Mouse (Mus musculus) embryonic facial prominence, embryonic 12.5 days (tissue): Measurements from ENCODE around the gene Fmnl3. TPM values are rescaled to one million over a fixed set of nuclear protein-coding genes. Genes with fewer than 3 reads are reported as not detected.

ENCODE experiments used
- ATAC-seq: fragments of 200-750 bp; cut with Nextera tagmentation; 2 replicates; pipeline ENCODE4 v1.8.0; 2017; ENCODE audit not compliant: insufficient number of reproducible peaks, insufficient read depth, low FRiP score, low TSS enrichment
- H3K27ac ChIP-seq: fragments of 300-500 bp; sonication (generic); 2 replicates; pipeline ENCODE4 v1.5.1; 2016; ENCODE audit warnings: mild to moderate bottlenecking
- H3K27me3 ChIP-seq: fragments of 300-500 bp; sonication (generic); 2 replicates; pipeline ENCODE4 v1.6.1; 2016; ENCODE audit warnings: mild to moderate bottlenecking, moderate library complexity
- H3K36me3 ChIP-seq: fragments of 300-500 bp; sonication (generic); 2 replicates; pipeline ENCODE4 v1.6.1; 2016; ENCODE audit warnings: mild to moderate bottlenecking
- H3K4me1 ChIP-seq: fragments of 300-500 bp; sonication (generic); 2 replicates; pipeline ENCODE4 v1.6.1; 2016
- H3K4me2 ChIP-seq: fragments of 300-500 bp; sonication (generic); replicated peaks from 2 replicates; pipeline ENCODE4 v1.6.1; 2016; ENCODE audit warnings: mild to moderate bottlenecking, moderate library complexity
- H3K4me3 ChIP-seq: fragments of 300-500 bp; sonication (generic); 2 replicates; pipeline ENCODE4 v1.5.1; 2016; ENCODE audit warnings: mild to moderate bottlenecking
- H3K9ac ChIP-seq: fragments of 300-500 bp; sonication (generic); 2 replicates; pipeline ENCODE4 v1.6.1; 2016; ENCODE audit warnings: mild to moderate bottlenecking, moderate library complexity
- H3K9me3 ChIP-seq: fragments of 300-500 bp; sonication (generic); 2 replicates; pipeline ENCODE4 v1.6.1; 2016; ENCODE audit warnings: mild to moderate bottlenecking, moderate library complexity
- WGBS: fragments of 180-500 bp; shearing (Covaris S2); methylation state at CpG from one replicate; pipeline ENCODE4 v1.1.7; 2016; 5-methylcytosine and 5-hydroxymethylcytosine counted together
- polyA plus RNA-seq: library from polyadenylated mRNA; unstranded; fragments of >200 nt; fragmentation: Nextera tagmentation; extraction: Ambion mirVana; gene quantifications from 2 replicates; pipeline ENCODE4 v1.2.1, GENCODE M21; 2016

Gene Fmnl3
- polyA plus RNA-seq, 1 experiment from 2014 or later = 37.0 TPM

DNA sequence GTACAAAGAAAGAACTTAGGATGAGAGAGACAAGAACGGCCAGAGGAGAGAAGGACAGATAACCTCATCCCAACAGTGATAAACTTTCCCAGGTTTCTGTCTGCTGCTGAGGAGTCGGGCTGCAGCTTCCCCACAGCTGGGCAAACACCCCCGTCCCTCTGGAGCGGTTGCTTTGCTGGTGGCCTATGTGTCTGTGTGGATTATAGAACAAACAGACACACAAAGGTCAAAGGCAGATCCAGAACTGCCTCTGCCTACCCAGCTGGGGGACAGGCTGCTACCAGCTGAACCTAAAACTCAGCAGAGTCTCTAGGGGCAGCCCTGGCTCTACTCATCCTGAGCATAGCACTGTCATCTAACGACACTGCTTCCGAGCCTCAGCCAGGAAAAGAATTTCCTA is 30.6 kb downstream of the Fmnl3 start:
- Histone ChIP-seq H3K4me2 (no peak overlapping the region), H3K4me3 (no peak overlapping the region), H3K27me3 (no peaks in the 10 kb centered on the region), H3K36me3 (peaks cover 4% of the 10 kb centered on the region; the same call in 1 of the 2 replicates), H3K27ac (no peak overlapping the region), H3K9me3 (no peaks in the 10 kb centered on the region), H3K4me1 (peaks cover 61% of the 10 kb centered on the region), H3K9ac (no peak overlapping the region)
- WGBS = 36% methylated on average over 6 of the region's 6 CpGs
- ATAC-seq = no peak

DNA sequence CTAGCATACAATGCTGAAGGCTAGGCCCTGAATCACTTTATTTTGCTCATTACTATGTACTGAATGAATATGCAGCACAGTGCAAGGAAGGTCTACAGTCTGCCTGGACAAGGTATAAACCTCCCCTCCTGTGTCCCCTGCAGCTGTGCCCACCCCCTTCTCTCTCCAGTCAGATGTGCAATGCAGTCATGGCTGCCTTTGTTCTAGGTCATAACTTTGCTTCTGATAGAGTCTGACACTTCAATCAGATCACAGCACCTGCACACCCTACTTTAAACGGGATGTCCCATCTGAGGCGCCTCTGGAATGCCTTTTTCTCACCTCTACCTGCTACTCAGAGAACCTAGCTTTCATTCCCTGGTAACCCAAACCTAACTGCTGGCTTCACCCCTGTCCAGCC is 31.4 kb downstream of the Fmnl3 start:
- ATAC-seq = no peak
- H3K9ac ChIP-seq = no peak overlapping the region
- 74% methylated on average over 2 of the region's 2 CpGs for WGBS

DNA sequence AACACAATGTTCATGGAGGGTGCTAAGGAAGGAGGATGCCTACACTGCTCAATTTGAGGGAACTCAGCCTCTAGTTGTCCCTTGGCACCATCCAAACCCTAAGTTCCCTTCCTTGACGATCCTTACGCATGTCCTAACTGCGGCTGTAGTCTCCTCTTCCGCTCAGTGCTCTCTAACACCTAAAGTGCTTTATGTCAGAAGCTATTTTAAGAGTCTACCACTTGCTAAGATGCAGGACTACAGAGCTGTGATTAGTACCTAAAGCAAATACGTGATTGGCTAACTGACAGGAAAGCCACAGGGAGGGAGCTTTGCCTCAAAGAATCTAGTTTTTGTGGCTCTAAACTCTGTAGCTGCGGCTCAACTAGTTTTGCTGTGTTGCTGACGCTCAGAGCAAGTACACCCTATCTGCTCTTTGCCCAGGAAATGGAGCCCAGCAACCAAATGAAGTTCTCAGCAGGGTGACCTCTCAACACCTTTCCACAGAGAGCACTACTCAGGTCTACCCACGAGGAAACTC is 34.4 kb downstream of the Fmnl3 start:
- Histone ChIP-seq H3K9me3 (no peaks in the 10 kb centered on the region), H3K36me3 (peaks cover 4% of the 10 kb centered on the region; the same call in 1 of the 2 replicates), H3K4me3 (no peak overlapping the region), H3K27ac (peak overlapping the region; percentile 96; the same call in 1 of the 2 replicates), H3K9ac (no peak overlapping the region), H3K27me3 (no peaks in the 10 kb centered on the region), H3K4me1 (peaks cover 60% of the 10 kb centered on the region), H3K4me2 (no peak overlapping the region)
- 82% methylated on average over 8 of the region's 8 CpGs for WGBS
- no peak for ATAC-seq

More for the DNA sequence above, 31.4 kb downstream of the Fmnl3 start:
- H3K36me3 ChIP-seq = peaks cover 4% of the 10 kb centered on the region; the same call in 1 of the 2 replicates
- H3K27ac ChIP-seq = no peak overlapping the region
- H3K4me2 ChIP-seq = no peak overlapping the region
- peaks cover 61% of the 10 kb centered on the region for H3K4me1 ChIP-seq
- no peaks in the 10 kb centered on the region for H3K27me3 ChIP-seq
- no peaks in the 10 kb centered on the region for H3K9me3 ChIP-seq
- H3K4me3 ChIP-seq = no peak overlapping the region

DNA sequence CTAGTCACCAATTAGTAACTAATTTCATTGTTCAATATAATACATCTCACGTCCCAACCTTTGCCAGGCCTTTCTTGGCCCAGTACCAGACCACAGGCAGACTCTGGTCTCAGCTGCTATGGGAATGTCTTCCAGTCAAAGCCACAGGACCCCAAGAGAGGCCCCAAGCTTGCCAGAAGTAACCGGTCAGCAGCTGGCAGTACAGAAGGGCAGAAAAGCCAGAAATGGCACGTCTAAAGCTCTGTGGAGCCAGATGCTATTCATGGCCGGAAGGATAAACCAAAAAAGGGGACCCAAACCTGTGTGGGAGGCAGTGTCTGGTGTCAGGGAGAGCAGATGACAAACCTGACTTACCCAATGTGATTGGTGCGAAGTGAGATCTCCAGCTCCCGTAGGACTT is 35.8 kb downstream of the Fmnl3 start:
- Histone ChIP-seq H3K36me3 (peaks cover 12% of the 10 kb centered on the region; the same call in 1 of the 2 replicates), H3K4me3 (no peak overlapping the region), H3K4me2 (no peak overlapping the region), H3K9me3 (no peaks in the 10 kb centered on the region), H3K4me1 (peaks cover 52% of the 10 kb centered on the region), H3K9ac (no peak overlapping the region), H3K27ac (peak overlapping the region; percentile 96), H3K27me3 (no peaks in the 10 kb centered on the region)
- 68% methylated on average over 6 of the region's 6 CpGs for WGBS
- ATAC-seq = no peak

DNA sequence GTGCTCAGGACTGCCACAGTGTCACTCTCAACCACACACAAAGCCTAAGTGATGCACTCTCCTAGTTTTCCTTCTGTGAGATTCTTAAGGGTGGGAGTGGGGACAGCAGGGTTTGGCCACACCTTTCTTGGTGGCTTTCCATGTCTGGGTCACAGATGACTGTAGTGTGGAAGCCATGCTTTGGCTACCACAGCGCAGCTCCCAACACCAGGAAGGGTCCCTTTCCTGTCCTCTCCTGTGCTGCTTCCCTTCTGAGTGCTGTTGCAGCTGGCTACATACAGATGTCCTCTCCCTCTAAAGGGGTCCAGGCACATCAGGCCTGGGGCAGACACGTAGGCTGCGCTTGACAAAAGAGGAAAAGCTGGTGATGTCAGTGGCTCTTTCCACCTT is 36.6 kb downstream of the Fmnl3 start:
- Histone ChIP-seq H3K9ac (no peak overlapping the region), H3K27ac (peak overlapping the region; percentile 96), H3K9me3 (no peaks in the 10 kb centered on the region), H3K4me2 (no peak overlapping the region), H3K4me3 (no peak overlapping the region), H3K36me3 (peaks cover 20% of the 10 kb centered on the region), H3K27me3 (no peaks in the 10 kb centered on the region), H3K4me1 (peaks cover 43% of the 10 kb centered on the region)
- 67% methylated on average over 3 of the region's 3 CpGs for WGBS
- no peak for ATAC-seq

DNA sequence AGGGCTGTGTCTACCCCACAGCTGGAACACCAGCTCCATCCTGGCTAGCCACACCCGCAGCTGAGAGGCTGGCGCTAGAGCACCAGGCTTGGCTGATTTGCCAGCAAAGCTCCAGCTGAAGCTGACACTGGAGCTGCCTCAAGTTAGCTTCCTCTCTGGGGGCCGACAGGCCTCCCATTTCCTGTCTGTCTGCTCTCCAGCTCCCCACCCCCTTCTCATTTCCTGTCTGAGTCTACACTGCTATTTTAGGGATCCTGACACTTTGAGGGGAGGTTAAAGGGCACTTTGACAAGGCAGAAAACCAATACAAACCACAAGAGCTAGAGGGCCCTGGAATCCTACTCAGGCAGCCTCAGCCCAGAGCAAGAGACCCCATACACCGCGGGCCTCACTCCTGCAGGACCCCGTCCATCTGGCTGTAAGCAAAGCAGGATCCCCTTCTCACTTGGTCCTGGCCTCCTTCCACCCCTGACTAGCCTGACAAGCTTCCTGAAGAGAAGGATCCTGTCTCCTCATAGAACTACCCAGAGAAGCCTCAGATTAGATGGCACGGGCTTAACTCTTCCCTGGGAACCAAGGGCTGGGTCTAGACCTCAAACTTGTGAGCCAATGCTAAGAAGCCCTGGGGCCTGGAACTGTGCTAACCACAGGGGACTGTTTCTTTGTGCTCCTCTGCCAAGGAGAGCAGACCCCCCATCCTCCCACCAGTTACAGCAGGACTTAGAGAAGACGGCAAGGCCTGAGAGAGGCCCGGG is 37.2 kb downstream of the Fmnl3 start:
- Histone ChIP-seq H3K9me3 (no peaks in the 10 kb centered on the region), H3K36me3 (peaks cover 26% of the 10 kb centered on the region), H3K4me3 (no peak overlapping the region), H3K27ac (peak overlapping the region; percentile 96), H3K9ac (no peak overlapping the region), H3K4me1 (peaks cover 43% of the 10 kb centered on the region), H3K4me2 (0 out of 2 replicates have a peak overlapping the region, but pooled peaks have one; percentile 4), H3K27me3 (no peaks in the 10 kb centered on the region)
- peak; percentile 85 for ATAC-seq
- 24% methylated on average over 9 of the region's 9 CpGs for WGBS

DNA sequence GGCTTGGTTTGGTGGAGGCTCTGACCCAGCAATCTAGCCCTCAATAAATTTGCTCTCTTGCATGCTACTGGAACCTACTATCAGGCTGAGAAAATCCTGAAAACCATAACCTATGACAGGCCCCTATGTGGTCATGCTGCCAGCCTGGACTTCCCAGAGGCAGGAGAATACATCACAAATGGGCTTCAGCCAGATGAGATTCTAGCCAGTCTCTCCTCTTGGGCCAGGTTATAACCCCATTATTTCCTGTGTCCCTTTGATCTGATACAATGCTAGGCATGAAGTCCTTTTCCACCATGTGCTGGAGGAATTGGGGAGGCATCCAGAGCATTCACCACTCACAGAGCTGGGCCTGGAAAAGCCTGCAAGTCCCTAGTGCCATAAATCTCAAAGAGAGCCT is 38.2 kb downstream of the Fmnl3 start:
- Histone ChIP-seq H3K9me3 (no peaks in the 10 kb centered on the region), H3K4me3 (no peak overlapping the region), H3K4me2 (no peak overlapping the region), H3K4me1 (peaks cover 40% of the 10 kb centered on the region), H3K9ac (0 out of 2 replicates have a peak overlapping the region, but pooled peaks have one; percentile 17), H3K36me3 (peaks cover 36% of the 10 kb centered on the region), H3K27ac (peak overlapping the region; percentile 96), H3K27me3 (no peaks in the 10 kb centered on the region)
- ATAC-seq = no peak

DNA sequence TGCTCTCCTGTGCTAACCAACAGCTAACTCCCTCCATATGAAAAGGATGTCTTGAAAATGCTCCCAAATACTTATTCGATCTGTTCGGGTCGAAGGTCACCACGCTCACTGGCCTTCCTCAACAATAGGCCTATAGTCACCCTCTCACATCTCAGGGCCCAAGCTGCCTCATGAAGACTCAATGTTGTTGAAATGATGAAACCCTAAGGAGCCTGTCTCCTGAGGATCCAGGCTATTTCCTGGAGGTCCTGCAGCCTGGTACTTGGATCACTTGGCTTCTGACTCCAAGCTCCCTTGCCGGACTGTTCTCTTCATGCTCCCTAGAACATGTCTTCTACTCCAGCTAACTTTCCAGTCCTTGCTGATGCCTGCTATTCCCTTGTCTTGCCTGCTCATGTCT is 38.9 kb downstream of the Fmnl3 start:
- Histone ChIP-seq H3K27ac (peak overlapping the region; percentile 96; the same call in 1 of the 2 replicates), H3K36me3 (peaks cover 39% of the 10 kb centered on the region)

DNA sequence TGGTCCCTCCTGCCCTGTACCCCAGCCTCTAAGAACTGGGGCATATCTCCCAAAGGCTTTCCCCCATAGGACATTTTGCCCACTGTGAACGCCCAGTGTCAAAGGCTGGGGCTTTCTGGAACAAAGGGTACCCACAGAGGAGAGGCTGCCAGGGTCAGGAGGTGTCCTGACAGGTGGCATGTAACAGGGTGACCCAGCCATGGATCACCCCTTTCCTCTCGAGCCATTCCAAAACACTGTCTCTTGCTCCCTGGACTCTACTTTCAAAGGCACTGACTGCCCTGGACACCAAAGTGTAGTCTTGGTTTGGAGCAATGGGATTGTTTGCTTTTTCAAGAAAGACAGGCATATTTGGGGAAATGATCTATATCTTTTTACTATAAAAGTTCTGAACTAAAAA is 40.0 kb downstream of the Fmnl3 start:
- Histone ChIP-seq H3K27me3 (no peaks in the 10 kb centered on the region), H3K36me3 (peaks cover 45% of the 10 kb centered on the region), H3K27ac (no peak overlapping the region), H3K4me2 (no peak overlapping the region), H3K4me3 (no peak overlapping the region), H3K9me3 (no peaks in the 10 kb centered on the region), H3K4me1 (peaks cover 38% of the 10 kb centered on the region), H3K9ac (no peak overlapping the region)
- ATAC-seq = no peak
- 58% methylated on average over 2 of the region's 2 CpGs for WGBS

More for the DNA sequence above, 38.9 kb downstream of the Fmnl3 start:
- no peak overlapping the region for H3K4me3 ChIP-seq
- 57% methylated on average over 5 of the region's 5 CpGs for WGBS
- H3K9me3 ChIP-seq = no peaks in the 10 kb centered on the region
- H3K27me3 ChIP-seq = no peaks in the 10 kb centered on the region
- peaks cover 38% of the 10 kb centered on the region for H3K4me1 ChIP-seq
- no peak overlapping the region for H3K4me2 ChIP-seq
- no peak overlapping the region for H3K9ac ChIP-seq
- no peak for ATAC-seq

DNA sequence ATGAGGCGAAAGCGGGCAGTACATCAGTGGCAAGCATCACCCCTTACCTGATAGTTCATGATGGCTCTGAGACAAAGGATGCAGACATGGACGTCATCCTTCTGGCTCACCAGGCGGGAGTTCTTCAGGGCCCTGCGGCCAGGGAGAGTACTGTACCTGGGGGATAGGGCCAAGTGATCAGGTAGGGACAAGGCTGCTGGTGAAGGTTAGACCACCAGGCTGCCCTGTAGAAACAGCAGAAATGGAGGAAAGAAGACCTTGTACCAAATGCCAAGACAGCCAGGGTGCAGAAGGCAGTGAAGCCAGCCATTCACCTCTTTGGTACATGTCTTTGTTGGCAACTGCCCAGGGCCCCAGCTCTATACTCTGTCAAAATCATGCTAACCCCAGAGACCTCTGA is 42.3 kb downstream of the Fmnl3 start:
- Histone ChIP-seq H3K27me3 (no peaks in the 10 kb centered on the region), H3K4me1 (peaks cover 17% of the 10 kb centered on the region), H3K9ac (no peak overlapping the region), H3K4me3 (no peak overlapping the region), H3K36me3 (peaks cover 64% of the 10 kb centered on the region), H3K4me2 (no peak overlapping the region), H3K27ac (no peak overlapping the region), H3K9me3 (no peaks in the 10 kb centered on the region)
- no peak for ATAC-seq
- 97% methylated on average over 5 of the region's 5 CpGs for WGBS

DNA sequence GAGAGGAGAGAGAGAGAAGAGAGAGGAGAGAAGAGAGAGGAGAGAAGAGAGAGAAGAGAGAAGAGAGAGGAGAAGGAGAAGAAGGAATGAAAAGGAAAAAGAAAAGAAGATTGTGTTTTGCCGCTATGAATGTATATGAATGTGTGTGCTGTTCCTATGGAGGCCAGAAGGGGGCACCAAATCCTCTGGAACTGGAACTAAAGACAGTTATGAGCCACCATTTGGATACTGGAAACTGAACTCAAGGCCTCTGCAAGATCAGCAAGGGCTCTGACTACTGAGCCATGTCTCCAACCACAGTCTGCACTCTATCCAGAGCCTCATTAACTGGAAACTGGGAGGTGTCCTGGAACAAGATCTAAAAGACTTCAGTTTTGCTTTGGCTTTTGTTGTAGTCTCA is 43.3 kb downstream of the Fmnl3 start:
- no peak for ATAC-seq
- WGBS = 81% methylated on average over 1 of the region's 1 CpGs
- no peak overlapping the region for H3K9ac ChIP-seq

DNA sequence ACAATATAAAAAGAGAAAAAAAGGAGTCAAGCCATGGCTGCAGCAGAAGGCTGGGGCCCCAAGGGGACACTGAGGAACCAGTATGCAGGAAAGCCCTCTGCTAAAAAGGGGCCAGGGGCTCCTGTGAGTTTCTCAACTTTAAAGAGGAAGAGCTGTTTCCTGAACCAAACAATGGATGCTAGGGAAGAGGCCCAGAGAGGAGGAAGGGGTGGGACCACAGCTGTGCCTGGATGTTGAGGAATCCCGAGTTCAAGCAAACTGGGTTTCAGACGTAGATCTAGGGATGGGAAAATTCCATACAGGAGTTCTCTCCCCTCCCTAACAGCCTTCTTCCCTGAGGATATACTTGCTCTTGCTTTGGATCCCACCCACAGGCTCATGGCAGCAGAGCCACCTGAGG is 43.9 kb downstream of the Fmnl3 start:
- Histone ChIP-seq H3K27ac (peak overlapping the region; percentile 18; the same call in 1 of the 2 replicates), H3K4me2 (no peak overlapping the region), H3K36me3 (peaks cover 80% of the 10 kb centered on the region), H3K27me3 (no peaks in the 10 kb centered on the region), H3K9me3 (no peaks in the 10 kb centered on the region), H3K4me3 (no peak overlapping the region), H3K4me1 (peaks cover 1% of the 10 kb centered on the region; the same call in 1 of the 2 replicates), H3K9ac (no peak overlapping the region)
- ATAC-seq = no peak
- WGBS = 55% methylated on average over 2 of the region's 2 CpGs

More for the DNA sequence above, 43.3 kb downstream of the Fmnl3 start:
- Histone ChIP-seq H3K4me2 (no peak overlapping the region), H3K4me3 (no peak overlapping the region), H3K4me1 (peaks cover 7% of the 10 kb centered on the region), H3K36me3 (peaks cover 74% of the 10 kb centered on the region), H3K27me3 (no peaks in the 10 kb centered on the region), H3K27ac (peak overlapping the region; percentile 18; the same call in 1 of the 2 replicates), H3K9me3 (no peaks in the 10 kb centered on the region)
